Mouse (Mus musculus) liver, embryonic 12.5 days (tissue): ENCODE results near the gene Ddn. TPM values are rescaled to one million over a fixed set of nuclear protein-coding genes. Genes with fewer than 3 reads are reported as not detected.

Source experiments
- ATAC-seq: fragments of 200-750 bp; cut with Nextera tagmentation; 2 replicates; pipeline ENCODE4 v1.8.0; 2017; ENCODE audit warnings: moderate number of reproducible peaks, mild to moderate bottlenecking, moderate library complexity
- H3K27ac ChIP-seq: fragments of 300-500 bp; sonication (generic); 2 replicates; pipeline ENCODE4 v1.5.1; 2016; ENCODE audit warnings: mild to moderate bottlenecking
- H3K27me3 ChIP-seq: fragments of 300-500 bp; sonication (generic); replicated peaks from 2 replicates; pipeline ENCODE4 v1.6.1; 2016; ENCODE audit warnings: mild to moderate bottlenecking, moderate library complexity
- H3K36me3 ChIP-seq: fragments of 300-500 bp; sonication (generic); 2 replicates; pipeline ENCODE4 v1.6.1; 2016; ENCODE audit warnings: mild to moderate bottlenecking, moderate library complexity
- H3K4me1 ChIP-seq: fragments of 300-500 bp; sonication (generic); 2 replicates; pipeline ENCODE4 v1.6.1; 2016
- H3K4me2 ChIP-seq: fragments of 300-500 bp; sonication (generic); 2 replicates; pipeline ENCODE4 v1.6.1; 2016; ENCODE audit warnings: mild to moderate bottlenecking, moderate library complexity
- H3K4me3 ChIP-seq: fragments of 300-500 bp; sonication (generic); 2 replicates; pipeline ENCODE4 v1.5.1; 2016; ENCODE audit warnings: mild to moderate bottlenecking, moderate library complexity
- H3K9ac ChIP-seq: fragments of 300-500 bp; sonication (generic); 2 replicates; pipeline ENCODE4 v1.6.1; 2016; ENCODE audit warnings: mild to moderate bottlenecking, moderate library complexity
- H3K9me3 ChIP-seq: fragments of 300-500 bp; sonication (generic); replicated peaks from 2 replicates; pipeline ENCODE4 v1.6.1; 2016; ENCODE audit warnings: mild to moderate bottlenecking, moderate library complexity
- WGBS: fragments of 180-500 bp; shearing (Covaris S2); methylation state at CpG from one replicate; pipeline ENCODE4 v1.1.7; 2016; ENCODE audit not compliant: insufficient replicate concordance; 5-methylcytosine and 5-hydroxymethylcytosine counted together
- polyA plus RNA-seq: library from polyadenylated mRNA; unstranded; fragments of >200 nt; fragmentation: Nextera tagmentation; extraction: Ambion mirVana; gene quantifications from 2 replicates; pipeline ENCODE4 v1.2.1, GENCODE M21; 2016

Gene Ddn
- polyA plus RNA-seq, 1 experiment from 2014 or later: not detected

DNA sequence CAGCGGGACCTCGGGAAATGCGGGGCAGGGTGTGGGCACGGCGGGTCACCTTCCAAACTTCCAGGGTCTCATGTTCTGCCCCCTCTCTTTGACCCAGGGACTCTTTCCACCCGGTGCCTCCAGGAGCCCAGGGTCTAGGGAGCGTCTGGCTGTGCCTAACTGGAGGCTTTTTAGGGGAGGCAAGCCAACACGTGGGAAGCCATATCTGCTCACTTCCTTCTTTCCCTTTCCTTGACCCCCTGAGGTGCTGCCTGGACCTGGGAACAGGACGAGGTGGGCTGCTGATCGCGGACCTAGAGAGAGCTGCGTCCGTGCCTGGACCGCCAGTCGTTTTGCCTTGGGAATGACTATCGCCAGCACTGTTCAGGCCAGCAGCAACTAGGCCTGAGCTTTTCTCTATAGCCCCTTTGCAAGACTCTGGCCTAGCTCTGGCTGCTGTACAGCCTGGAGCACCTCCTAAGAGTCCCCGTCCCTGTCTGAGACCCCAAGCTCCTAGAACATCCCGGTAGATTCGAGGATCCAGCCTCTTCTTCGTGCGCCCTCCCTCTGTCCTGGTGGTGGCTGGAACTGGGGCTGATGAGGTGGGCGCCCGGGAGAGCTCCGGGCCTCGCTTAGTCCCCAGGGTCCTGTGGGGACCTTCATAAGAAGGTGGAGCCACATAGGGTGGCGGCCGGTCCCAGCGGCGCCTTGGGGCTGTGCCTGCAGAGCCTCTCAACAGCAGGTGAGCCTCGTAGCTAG lies 3.0 kb downstream of the Ddn start:
- ATAC-seq: peak; percentile 13; the same call in 1 of the 2 replicates
- 10% methylated on average over 30 of the region's 30 CpGs for WGBS

DNA sequence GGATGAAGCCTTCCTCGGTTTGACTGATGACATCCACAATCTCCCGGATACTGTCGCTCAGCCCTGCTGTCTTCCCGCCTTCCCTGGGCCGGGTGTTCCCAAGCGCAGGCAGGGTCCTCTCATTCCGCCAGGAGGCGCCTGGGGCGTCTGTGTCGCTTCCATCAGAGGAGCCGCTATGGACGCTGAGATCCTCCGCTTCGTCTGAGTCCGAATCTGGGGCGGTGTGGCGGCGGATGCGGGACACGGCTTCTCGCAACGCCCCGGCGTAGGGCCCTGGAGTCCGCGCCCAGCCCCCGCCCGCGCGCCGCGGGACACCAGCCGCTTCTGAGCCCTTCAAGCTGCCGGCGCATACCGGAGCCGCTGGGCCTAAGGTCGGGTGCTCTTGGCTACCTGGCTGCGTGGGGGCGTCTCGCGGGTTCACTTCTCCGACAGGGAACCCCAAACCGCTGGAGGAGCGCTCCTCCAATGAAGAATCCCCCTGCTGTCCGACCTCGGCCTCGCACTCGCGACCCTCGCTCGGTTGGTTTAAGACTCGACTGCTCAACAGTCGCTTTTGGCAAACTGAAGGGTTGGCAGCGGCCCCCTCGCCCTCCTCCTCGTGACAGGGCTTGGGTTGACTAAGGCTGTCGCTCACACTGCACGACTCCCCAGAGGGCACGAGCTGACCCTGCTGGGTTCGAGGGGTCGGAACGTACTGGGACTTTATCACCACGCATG lies 3.8 kb downstream of the Ddn start:
- no peaks in the 10 kb centered on the region for H3K9me3 ChIP-seq
- peak overlapping the region; percentile 46 for H3K4me3 ChIP-seq
- H3K36me3 ChIP-seq: no peaks in the 10 kb centered on the region; the same call in 1 of the 2 replicates
- peaks cover 50% of the 10 kb centered on the region for H3K4me1 ChIP-seq
- H3K4me2 ChIP-seq: peak overlapping the region; percentile 69
- peaks cover 96% of the 10 kb centered on the region for H3K27me3 ChIP-seq
- peak overlapping the region; percentile 48; the same call in 1 of the 2 replicates for H3K9ac ChIP-seq
- under 1% methylated on average over 64 of the region's 64 CpGs for WGBS
- H3K27ac ChIP-seq: no peak overlapping the region
- ATAC-seq: no peak

More for the DNA sequence above, 3.0 kb downstream of the Ddn start:
- Histone ChIP-seq H3K4me3 (peak overlapping the region; percentile 46), H3K9ac (peak overlapping the region; percentile 44), H3K27ac (no peak overlapping the region), H3K36me3 (peaks cover 7% of the 10 kb centered on the region), H3K4me2 (peak overlapping the region; percentile 69), H3K27me3 (peaks cover 89% of the 10 kb centered on the region), H3K9me3 (no peaks in the 10 kb centered on the region), H3K4me1 (peaks cover 50% of the 10 kb centered on the region)

DNA sequence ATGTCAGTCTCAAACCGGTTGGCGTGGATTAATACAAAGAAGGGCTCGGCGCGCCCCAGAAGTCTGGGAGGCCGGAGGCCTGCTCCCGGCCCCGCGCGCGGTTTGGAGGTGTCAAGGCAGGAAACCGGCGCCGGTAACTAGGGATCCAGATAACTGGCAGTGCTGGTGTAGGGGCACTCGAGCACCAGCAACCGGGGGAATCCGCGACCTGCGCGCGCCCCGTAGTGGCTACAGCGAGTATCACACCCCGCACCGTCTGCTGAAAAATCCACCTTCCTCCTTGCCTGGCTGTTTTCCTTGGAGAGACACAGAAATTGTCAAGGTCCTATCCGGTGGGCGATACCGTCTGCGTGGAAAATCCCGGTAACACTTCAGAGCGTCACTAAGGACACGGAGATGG lies 5.2 kb downstream of the Ddn start:
- H3K27ac ChIP-seq: no peak overlapping the region
- ATAC-seq: peak; percentile 44; the same call in 1 of the 2 replicates
- H3K9me3 ChIP-seq: no peaks in the 10 kb centered on the region
- H3K4me1 ChIP-seq: peaks cover 50% of the 10 kb centered on the region
- H3K9ac ChIP-seq: no peak overlapping the region
- peaks cover 100% of the 10 kb centered on the region for H3K27me3 ChIP-seq
- no peaks in the 10 kb centered on the region for H3K36me3 ChIP-seq
- under 1% methylated on average over 32 of the region's 32 CpGs for WGBS
- peak overlapping the region; percentile 18; the same call in 1 of the 2 replicates for H3K4me3 ChIP-seq
- H3K4me2 ChIP-seq: peak overlapping the region; percentile 48

DNA sequence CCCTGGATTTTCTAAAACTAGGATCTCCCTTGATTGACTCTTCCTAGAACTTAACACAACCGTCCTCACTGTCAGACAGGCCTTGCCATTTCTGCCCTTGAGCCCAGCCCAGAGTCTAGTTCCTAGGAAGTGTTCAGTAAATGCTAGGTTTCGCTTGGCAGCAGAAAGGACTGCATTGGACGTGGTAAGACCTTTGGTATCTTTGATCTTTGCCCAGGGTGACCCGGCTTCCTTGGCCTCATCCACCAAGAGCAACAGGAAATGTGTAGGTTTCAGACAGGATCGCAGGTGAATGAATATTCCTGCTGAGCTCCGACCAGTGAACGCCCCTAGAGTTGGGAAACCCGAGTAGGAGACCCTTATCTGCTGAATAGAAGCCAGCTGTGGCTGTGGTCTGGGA lies 6.4 kb downstream of the Ddn start:
- no peak for ATAC-seq
- no peak overlapping the region for H3K27ac ChIP-seq
- H3K4me1 ChIP-seq: peaks cover 46% of the 10 kb centered on the region
- no peak overlapping the region for H3K9ac ChIP-seq
- peaks cover 100% of the 10 kb centered on the region for H3K27me3 ChIP-seq
- no peaks in the 10 kb centered on the region for H3K36me3 ChIP-seq
- 3% methylated on average over 8 of the region's 8 CpGs for WGBS
- H3K4me2 ChIP-seq: peak overlapping the region; percentile 48; the same call in 1 of the 2 replicates
- H3K9me3 ChIP-seq: no peaks in the 10 kb centered on the region
- no peak overlapping the region for H3K4me3 ChIP-seq

DNA sequence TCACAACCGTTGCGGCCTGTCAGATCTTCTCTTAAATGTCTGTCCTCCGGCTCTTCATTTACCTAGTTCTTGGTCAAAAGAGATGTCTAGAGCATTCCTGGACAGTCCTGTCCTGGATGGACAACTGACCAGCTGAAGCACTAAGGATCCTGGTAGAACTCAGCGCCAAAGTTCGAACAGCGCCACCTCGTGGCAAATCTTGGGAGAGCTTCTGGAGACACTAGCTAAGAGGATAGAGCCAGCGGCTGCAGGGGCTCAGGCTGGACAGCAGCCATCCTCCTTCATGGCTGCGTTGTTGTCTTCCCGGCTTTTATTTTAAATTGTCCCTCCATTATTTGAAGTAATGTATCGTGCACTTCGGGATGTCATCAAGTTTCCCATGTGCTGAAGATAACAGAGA lies 9.9 kb downstream of the Ddn start:
- no peak overlapping the region for H3K4me2 ChIP-seq
- H3K9me3 ChIP-seq: no peaks in the 10 kb centered on the region
- peaks cover 100% of the 10 kb centered on the region for H3K27me3 ChIP-seq
- WGBS: 10% methylated on average over 12 of the region's 12 CpGs
- H3K4me3 ChIP-seq: no peak overlapping the region
- ATAC-seq: 0 out of 2 replicates have a peak, but pooled peaks have one; percentile 40
- peaks cover 16% of the 10 kb centered on the region for H3K4me1 ChIP-seq
- no peak overlapping the region for H3K27ac ChIP-seq
- no peak overlapping the region for H3K9ac ChIP-seq
- no peaks in the 10 kb centered on the region for H3K36me3 ChIP-seq

DNA sequence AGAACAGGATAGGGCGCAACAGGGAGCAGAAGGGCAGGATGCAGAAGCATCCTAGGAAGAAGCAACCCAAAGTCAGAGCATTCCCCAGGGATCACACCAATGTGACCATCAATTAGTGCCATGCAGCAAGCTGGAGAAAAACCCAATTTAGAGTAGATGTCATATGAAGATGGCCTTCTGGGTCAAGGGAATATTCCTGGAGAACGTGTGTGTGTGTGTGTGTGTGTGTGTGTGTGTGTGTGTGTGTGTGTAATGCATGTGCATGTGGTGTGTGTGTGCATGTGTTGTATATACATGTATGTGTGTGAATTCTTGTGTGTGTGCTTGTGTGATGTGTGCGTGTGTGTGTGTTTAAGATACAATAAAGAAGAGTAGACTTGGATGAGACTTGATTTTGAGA lies 10.4 kb downstream of the Ddn start:
- no peaks in the 10 kb centered on the region for H3K36me3 ChIP-seq
- H3K27ac ChIP-seq: no peak overlapping the region
- H3K4me2 ChIP-seq: no peak overlapping the region
- no peaks in the 10 kb centered on the region for H3K9me3 ChIP-seq
- whole genome bisulfite sequencing: 35% methylated on average over 3 of the region's 3 CpGs
- H3K4me1 ChIP-seq: peaks cover 15% of the 10 kb centered on the region
- no peak overlapping the region for H3K4me3 ChIP-seq
- peaks cover 100% of the 10 kb centered on the region for H3K27me3 ChIP-seq
- no peak overlapping the region for H3K9ac ChIP-seq
- no peak for ATAC-seq

DNA sequence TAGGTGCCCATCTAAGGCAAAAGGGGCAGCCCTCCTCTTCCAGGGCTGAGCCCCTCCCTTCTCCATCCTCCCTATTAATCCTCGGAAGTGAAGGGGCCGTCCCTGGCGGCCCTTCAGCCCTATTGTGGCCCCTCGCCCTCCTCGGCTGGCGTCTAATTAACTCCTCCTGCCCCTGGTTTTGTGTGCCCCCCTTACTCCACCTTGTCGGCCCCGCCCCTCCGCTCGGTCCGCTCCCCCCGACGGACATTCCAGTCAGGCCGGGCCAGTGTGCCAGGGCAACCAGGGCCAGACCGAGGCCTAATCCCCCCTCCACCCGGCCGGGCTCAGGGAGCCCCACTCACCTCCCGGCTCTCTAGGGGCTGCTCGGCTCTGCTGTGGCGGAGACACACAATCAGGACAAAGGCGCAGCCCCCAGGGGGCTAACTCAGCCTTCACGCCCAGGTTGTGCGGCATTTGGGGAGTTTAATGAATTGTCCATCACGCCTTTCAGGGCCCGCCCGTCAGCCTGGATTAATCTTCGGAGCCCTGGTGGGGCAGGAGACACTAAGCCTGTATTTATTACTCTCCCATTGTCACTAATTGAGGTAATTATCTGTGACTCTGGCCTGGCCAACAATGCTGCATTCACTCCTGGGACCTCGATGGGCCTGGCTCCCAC lies 11.3 kb downstream of the Ddn start:
- no peak overlapping the region for H3K4me2 ChIP-seq
- no peaks in the 10 kb centered on the region for H3K36me3 ChIP-seq
- H3K9ac ChIP-seq: no peak overlapping the region
- no peak overlapping the region for H3K4me3 ChIP-seq
- H3K27ac ChIP-seq: no peak overlapping the region
- peaks cover 100% of the 10 kb centered on the region for H3K27me3 ChIP-seq
- H3K9me3 ChIP-seq: no peaks in the 10 kb centered on the region
- 8% methylated on average over 27 of the region's 28 CpGs for WGBS
- H3K4me1 ChIP-seq: peaks cover 5% of the 10 kb centered on the region; the same call in 1 of the 2 replicates
- no peak for ATAC-seq

DNA sequence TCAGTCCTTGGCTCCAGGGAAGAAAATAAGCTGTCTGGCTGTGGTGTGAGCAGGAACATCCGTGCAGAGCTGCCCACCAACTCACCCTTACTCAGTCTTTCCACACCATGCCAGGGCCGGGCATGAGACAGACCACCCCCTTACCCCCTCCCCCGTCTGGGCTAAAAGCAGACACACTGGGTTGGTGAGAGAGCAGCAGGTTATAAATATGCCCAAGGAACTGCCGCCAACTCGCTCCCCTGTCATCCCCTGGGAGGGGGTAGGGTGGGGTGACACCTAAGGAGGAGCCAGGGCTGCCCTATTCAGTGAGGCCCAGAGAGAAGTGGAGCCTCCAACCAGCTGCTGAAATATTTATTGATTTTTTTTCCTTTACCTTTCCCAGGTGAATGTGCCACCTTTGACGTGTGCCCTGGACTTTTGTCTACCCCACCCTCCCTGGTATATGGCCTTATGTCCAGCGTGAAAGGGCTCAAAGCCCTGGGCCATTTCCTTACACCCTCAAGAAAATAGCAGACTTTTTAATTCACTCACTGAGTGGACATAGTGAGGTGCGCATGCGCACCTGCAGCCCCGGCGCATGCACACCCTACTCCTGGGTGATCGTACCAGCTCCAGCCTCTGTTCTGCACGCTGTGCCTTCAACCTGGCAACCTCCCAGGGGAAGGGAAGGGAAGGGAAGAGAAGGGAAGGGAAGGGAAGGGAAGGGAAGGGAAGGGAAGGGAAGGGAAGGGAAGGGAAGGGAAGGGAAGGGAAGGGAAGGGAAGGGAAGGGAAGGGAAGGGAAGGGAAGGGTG lies 12.3 kb downstream of the Ddn start:
- Histone ChIP-seq H3K4me1 (peaks cover 9% of the 10 kb centered on the region; the same call in 1 of the 2 replicates), H3K27ac (no peak overlapping the region), H3K36me3 (no peaks in the 10 kb centered on the region), H3K4me3 (no peak overlapping the region), H3K9me3 (no peaks in the 10 kb centered on the region), H3K9ac (no peak overlapping the region), H3K27me3 (peaks cover 100% of the 10 kb centered on the region), H3K4me2 (no peak overlapping the region)
- WGBS: 9% methylated on average over 13 of the region's 13 CpGs
- ATAC-seq: no peak

DNA sequence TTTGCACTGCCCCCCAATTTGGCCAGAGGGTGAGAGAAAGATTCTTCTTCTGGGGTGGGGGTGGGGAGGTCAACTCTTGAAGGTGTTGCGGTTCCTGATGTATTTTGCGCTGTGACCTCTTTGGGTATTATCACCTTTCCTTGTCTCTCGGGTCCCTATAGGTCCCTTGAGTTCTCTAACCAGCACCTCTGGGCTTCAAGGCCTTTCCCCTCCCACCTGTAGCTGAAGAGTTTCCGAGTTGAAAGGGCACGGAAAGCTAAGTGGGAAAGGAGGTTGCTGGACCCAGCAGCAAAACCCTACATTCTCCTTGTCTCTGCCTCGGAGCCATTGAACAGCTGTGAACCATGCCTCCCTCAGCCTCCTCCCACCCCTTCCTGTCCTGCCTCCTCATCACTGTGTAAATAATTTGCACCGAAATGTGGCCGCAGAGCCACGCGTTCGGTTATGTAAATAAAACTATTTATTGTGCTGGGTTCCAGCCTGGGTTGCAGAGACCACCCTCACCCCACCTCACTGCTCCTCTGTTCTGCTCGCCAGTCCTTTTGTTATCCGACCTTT lies 16.1 kb downstream of the Ddn start:
- Histone ChIP-seq H3K9me3 (no peaks in the 10 kb centered on the region), H3K27ac (no peak overlapping the region), H3K4me2 (no peak overlapping the region), H3K27me3 (peaks cover 100% of the 10 kb centered on the region), H3K9ac (no peak overlapping the region), H3K4me3 (no peak overlapping the region), H3K36me3 (no peaks in the 10 kb centered on the region), H3K4me1 (peaks cover 24% of the 10 kb centered on the region)
- WGBS: 6% methylated on average over 13 of the region's 13 CpGs
- no peak for ATAC-seq

DNA sequence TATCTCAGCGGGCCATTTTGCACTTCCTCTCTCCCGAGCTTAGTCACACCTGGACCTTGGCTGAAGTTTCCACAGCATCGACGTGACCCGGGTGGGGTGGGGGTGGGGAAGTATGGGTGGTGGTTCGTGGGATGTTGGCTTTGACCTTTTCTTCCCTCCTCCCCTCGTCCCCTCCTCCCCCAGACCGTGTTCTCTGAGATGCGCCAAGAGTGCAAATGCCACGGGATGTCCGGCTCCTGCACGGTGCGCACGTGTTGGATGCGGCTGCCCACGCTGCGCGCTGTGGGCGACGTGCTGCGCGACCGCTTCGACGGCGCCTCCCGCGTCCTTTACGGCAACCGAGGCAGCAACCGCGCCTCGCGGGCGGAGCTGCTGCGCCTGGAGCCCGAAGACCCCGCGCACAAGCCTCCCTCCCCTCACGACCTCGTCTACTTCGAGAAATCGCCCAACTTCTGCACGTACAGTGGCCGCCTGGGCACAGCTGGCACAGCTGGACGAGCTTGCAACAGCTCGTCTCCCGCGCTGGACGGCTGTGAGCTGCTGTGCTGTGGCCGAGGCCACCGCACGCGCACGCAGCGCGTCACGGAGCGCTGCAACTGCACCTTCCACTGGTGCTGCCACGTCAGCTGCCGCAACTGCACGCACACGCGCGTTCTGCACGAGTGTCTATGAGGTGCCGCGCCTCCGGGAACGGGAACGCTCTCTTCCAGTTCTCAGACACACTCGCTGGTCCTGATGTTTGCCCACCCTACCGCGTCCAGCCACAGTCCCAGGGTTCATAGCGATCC lies 16.9 kb downstream of the Ddn start:
- H3K27me3 ChIP-seq: peaks cover 100% of the 10 kb centered on the region
- ATAC-seq: no peak
- 0 out of 2 replicates have a peak overlapping the region, but pooled peaks have one; percentile 0 for H3K4me3 ChIP-seq
- peaks cover 21% of the 10 kb centered on the region for H3K4me1 ChIP-seq
- no peak overlapping the region for H3K9ac ChIP-seq
- no peak overlapping the region for H3K27ac ChIP-seq
- 3% methylated on average over 60 of the region's 75 CpGs for WGBS
- H3K36me3 ChIP-seq: no peaks in the 10 kb centered on the region
- no peaks in the 10 kb centered on the region for H3K9me3 ChIP-seq
- peak overlapping the region; percentile 34 for H3K4me2 ChIP-seq
